Mouse (Mus musculus) hindbrain, embryonic 14.5 days (tissue): Measurements from ENCODE around the gene 1810062G17Rik. TPM values are rescaled to one million over a fixed set of nuclear protein-coding genes. Genes with fewer than 3 reads are reported as not detected.
A peak's percentile ranks its signal among the peaks of the same experiment; 100 is the strongest.

Experiments
- ATAC-seq: fragments of 200-750 bp; cut with Nextera tagmentation; 2 replicates; pipeline ENCODE4 v1.8.0; 2017; ENCODE audit warnings: moderate number of reproducible peaks, mild to moderate bottlenecking, moderate TSS enrichment, moderate library complexity; ENCODE audit not compliant: low FRiP score
- DNase-seq: peaks from one replicate; pipeline ENCODE4 v3.0.0-alpha.2; 2015; ENCODE audit warnings: low spot score
- H3K27ac ChIP-seq: fragments of 300-500 bp; sonication (generic); 2 replicates; pipeline ENCODE4 v1.5.1; 2014; ENCODE audit warnings: mild to moderate bottlenecking, moderate library complexity
- H3K27me3 ChIP-seq: fragments of 300-500 bp; sonication (generic); 2 replicates; pipeline ENCODE4 v1.6.1; 2014; ENCODE audit warnings: mild to moderate bottlenecking, low read length, mixed read lengths; ENCODE audit not compliant: control insufficient read depth, insufficient read depth
- H3K36me3 ChIP-seq: fragments of 300-500 bp; sonication (generic); replicated peaks from 2 replicates; pipeline ENCODE4 v1.6.1; 2014; ENCODE audit not compliant: control insufficient read depth, insufficient read depth
- H3K4me1 ChIP-seq: fragments of 300-500 bp; sonication (generic); replicated peaks from 2 replicates; pipeline ENCODE4 v1.6.1; 2014; ENCODE audit warnings: antibody characterized with exemption, low read length, mixed read lengths; ENCODE audit not compliant: control insufficient read depth, insufficient read depth
- H3K4me2 ChIP-seq: fragments of 300-500 bp; sonication (generic); replicated peaks from 2 replicates; pipeline ENCODE4 v1.6.1; 2014; ENCODE audit warnings: mild to moderate bottlenecking, moderate library complexity
- H3K4me3 ChIP-seq: fragments of 300-500 bp; sonication (generic); replicated peaks from 2 replicates; pipeline ENCODE4 v1.5.1; 2014; ENCODE audit warnings: mild to moderate bottlenecking, low read length
- H3K9ac ChIP-seq: fragments of 300-500 bp; sonication (generic); 2 replicates; pipeline ENCODE4 v1.6.1; 2014
- H3K9me3 ChIP-seq: fragments of 300-500 bp; sonication (generic); 2 replicates; pipeline ENCODE4 v1.6.1; 2016; ENCODE audit warnings: low read length; ENCODE audit not compliant: control insufficient read depth
- WGBS: fragments of 180-500 bp; shearing (Covaris S2); extraction: QIAGEN DNeasy Blood & Tissue Kit; methylation state at CpG from one replicate; pipeline ENCODE4 v1.1.7; 2014; 5-methylcytosine and 5-hydroxymethylcytosine counted together
- polyA plus RNA-seq: library from polyadenylated mRNA; unstranded; fragments of >200 nt; fragmentation: Nextera tagmentation; extraction: Ambion mirVana; gene quantifications from 2 replicates; pipeline ENCODE4 v1.2.1, GENCODE M21; 2014

1810062G17Rik gene
- polyA plus RNA-seq, 1 experiment from 2014 or later, result 0.21 TPM

GRCm38 (mm10) chr3:36495436-36495835 is 19.7 kb downstream of the 1810062G17Rik start:
- ATAC-seq, result peak; percentile 68
- Histone ChIP-seq H3K9ac (no peak overlapping the region), H3K9me3 (no peaks in the 10 kb centered on the region), H3K36me3 (no peaks in the 10 kb centered on the region), H3K4me1 (no peaks in the 10 kb centered on the region), H3K27ac (no peak overlapping the region), H3K27me3 (no peaks in the 10 kb centered on the region), H3K4me2 (no peak overlapping the region), H3K4me3 (no peak overlapping the region)
- DNase-seq, result peak; percentile 92
- WGBS, result 11% methylated on average over 6 of the region's 6 CpGs

DNA sequence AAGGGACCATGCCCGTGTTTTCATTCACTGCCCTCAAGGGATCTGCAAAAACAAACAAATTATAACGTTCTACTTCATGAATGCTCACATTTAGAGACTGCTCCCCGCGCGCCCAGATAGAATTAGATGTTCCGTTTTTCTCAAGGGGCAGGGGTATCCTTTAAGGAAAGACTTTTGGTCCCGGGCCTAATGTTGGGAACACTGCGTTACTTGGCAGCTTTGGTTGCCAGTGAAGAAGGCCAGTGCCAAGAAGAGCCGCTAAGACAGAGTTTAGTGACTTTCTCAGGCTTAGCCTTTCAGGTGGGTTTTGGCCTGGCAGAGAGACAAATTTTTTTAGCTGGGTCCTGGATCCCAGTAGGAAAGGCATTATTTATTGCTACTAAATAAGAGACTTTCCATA is 20.5 kb downstream of the 1810062G17Rik start:
- no peak overlapping the region for H3K9ac ChIP-seq
- H3K9me3 ChIP-seq, result no peaks in the 10 kb centered on the region
- no peaks in the 10 kb centered on the region for H3K4me1 ChIP-seq
- H3K4me3 ChIP-seq, result no peak overlapping the region
- H3K27me3 ChIP-seq, result no peaks in the 10 kb centered on the region
- H3K4me2 ChIP-seq, result no peak overlapping the region
- DNase-seq, result no peak
- WGBS, result 86% methylated on average over 9 of the region's 9 CpGs
- no peak overlapping the region for H3K27ac ChIP-seq
- ATAC-seq, result no peak
- H3K36me3 ChIP-seq, result no peaks in the 10 kb centered on the region

DNA sequence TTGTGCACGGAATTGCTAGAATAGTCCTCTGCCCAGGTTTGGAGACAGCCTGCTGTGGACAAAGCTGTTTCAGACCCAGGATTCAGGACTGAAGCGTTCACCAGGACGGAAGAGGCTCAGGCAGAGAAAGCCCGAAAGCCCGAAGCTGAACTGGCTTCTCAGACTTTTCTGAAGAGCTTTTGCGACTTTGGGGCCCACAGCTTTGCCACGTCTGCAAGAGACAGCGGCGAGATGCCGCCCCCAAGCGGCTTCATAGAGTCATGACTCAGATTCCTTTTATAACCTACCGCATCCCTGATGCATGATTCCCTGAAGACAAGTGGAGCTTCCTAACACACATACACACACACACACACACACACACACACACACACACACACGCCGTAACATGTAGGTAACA is 21.0 kb downstream of the 1810062G17Rik start:
- no peaks in the 10 kb centered on the region for H3K27me3 ChIP-seq
- DNase-seq (peak; percentile 80), ATAC-seq (0 out of 2 replicates have a peak, but pooled peaks have one; percentile 25)
- H3K9ac ChIP-seq, result no peak overlapping the region
- H3K4me2 ChIP-seq, result no peak overlapping the region
- H3K4me1 ChIP-seq, result no peaks in the 10 kb centered on the region
- no peaks in the 10 kb centered on the region for H3K36me3 ChIP-seq
- no peaks in the 10 kb centered on the region for H3K9me3 ChIP-seq
- WGBS, result 22% methylated on average over 14 of the region's 14 CpGs
- no peak overlapping the region for H3K4me3 ChIP-seq
- H3K27ac ChIP-seq, result no peak overlapping the region

DNA sequence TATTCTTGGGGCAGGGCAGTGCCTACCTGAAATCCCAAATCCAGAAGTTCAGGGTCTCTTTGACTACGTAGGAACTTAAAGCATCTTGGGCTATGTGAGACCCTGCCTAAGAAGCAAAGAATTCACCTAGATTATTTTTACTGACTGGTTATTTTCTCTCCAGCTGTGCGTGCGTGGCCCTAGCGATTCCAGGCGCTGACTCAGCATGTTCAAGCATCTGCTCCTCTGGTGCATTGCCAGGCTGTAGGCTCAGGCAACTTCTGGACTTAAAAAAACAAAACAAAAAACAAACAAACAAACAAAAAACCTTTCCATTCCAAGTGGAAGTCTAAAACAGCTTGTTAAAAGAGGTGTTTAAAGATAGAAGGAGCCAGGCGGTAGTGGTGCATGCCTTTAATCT is 22.5 kb downstream of the 1810062G17Rik start:
- no peak for ATAC-seq
- DNase-seq, result no peak
- Histone ChIP-seq H3K9me3 (no peaks in the 10 kb centered on the region), H3K27me3 (no peaks in the 10 kb centered on the region), H3K36me3 (no peaks in the 10 kb centered on the region), H3K4me3 (no peak overlapping the region), H3K4me1 (no peaks in the 10 kb centered on the region), H3K27ac (no peak overlapping the region), H3K9ac (no peak overlapping the region), H3K4me2 (no peak overlapping the region)
- 85% methylated on average over 6 of the region's 6 CpGs for WGBS

DNA sequence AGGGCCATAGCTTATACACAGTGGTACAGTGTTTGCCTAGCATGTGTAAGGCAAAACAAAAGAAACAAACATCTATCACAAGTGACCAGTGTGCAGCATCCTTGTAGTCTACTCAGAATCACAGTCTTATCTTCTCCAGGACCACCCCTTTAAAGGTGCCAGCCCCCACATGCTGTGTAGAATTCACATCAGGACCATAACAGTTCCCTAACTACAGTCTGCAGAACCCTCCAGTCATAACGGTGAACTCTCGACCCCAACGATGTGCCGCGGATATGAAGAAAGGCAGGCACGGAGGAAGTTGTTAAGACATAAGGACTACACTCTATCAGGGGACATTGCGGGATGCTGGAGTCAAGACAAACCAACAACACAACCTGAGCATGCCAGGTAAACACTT is 23.7 kb downstream of the 1810062G17Rik start:
- Histone ChIP-seq H3K4me3 (no peak overlapping the region), H3K27me3 (no peaks in the 10 kb centered on the region), H3K27ac (no peak overlapping the region), H3K4me2 (no peak overlapping the region), H3K36me3 (no peaks in the 10 kb centered on the region), H3K4me1 (no peaks in the 10 kb centered on the region), H3K9ac (no peak overlapping the region), H3K9me3 (no peaks in the 10 kb centered on the region)
- ATAC-seq, result no peak
- no peak for DNase-seq
- 97% methylated on average over 7 of the region's 7 CpGs for WGBS

GRCm38 (mm10) chr3:36500976-36501375 is 25.2 kb downstream of the 1810062G17Rik start:
- no peaks in the 10 kb centered on the region for H3K4me1 ChIP-seq
- DNase-seq, result no peak
- H3K27ac ChIP-seq, result no peak overlapping the region
- no peak overlapping the region for H3K4me2 ChIP-seq
- H3K27me3 ChIP-seq, result no peaks in the 10 kb centered on the region
- no peak for ATAC-seq
- no peaks in the 10 kb centered on the region for H3K36me3 ChIP-seq
- 87% methylated on average over 8 of the region's 8 CpGs for WGBS
- H3K9me3 ChIP-seq, result no peaks in the 10 kb centered on the region
- no peak overlapping the region for H3K9ac ChIP-seq
- no peak overlapping the region for H3K4me3 ChIP-seq

- no peaks in the 10 kb centered on the region for H3K27me3 ChIP-seq
- H3K4me3 ChIP-seq, result no peak overlapping the region
- ATAC-seq, result no peak
- H3K4me2 ChIP-seq, result no peak overlapping the region
- no peaks in the 10 kb centered on the region for H3K4me1 ChIP-seq
- no peaks in the 10 kb centered on the region for H3K36me3 ChIP-seq
- H3K9ac ChIP-seq, result no peak overlapping the region
- H3K27ac ChIP-seq, result no peak overlapping the region
- WGBS, result 76% methylated on average over 7 of the region's 7 CpGs
- no peaks in the 10 kb centered on the region for H3K9me3 ChIP-seq
- no peak for DNase-seq
These were observed 25.8 kb downstream of the 1810062G17Rik start for GRCm38 (mm10) chr3:36501546-36501945.

GRCm38 (mm10) chr3:36505306-36505705 is 29.6 kb downstream of the 1810062G17Rik start:
- no peaks in the 10 kb centered on the region for H3K4me1 ChIP-seq
- no peaks in the 10 kb centered on the region for H3K36me3 ChIP-seq
- ATAC-seq (no peak), DNase-seq (no peak)
- H3K9ac ChIP-seq, result no peak overlapping the region
- no peak overlapping the region for H3K27ac ChIP-seq
- no peak overlapping the region for H3K4me3 ChIP-seq
- no peaks in the 10 kb centered on the region for H3K9me3 ChIP-seq
- H3K27me3 ChIP-seq, result no peaks in the 10 kb centered on the region
- H3K4me2 ChIP-seq, result no peak overlapping the region
- WGBS, result 83% methylated on average over 8 of the region's 8 CpGs

DNA sequence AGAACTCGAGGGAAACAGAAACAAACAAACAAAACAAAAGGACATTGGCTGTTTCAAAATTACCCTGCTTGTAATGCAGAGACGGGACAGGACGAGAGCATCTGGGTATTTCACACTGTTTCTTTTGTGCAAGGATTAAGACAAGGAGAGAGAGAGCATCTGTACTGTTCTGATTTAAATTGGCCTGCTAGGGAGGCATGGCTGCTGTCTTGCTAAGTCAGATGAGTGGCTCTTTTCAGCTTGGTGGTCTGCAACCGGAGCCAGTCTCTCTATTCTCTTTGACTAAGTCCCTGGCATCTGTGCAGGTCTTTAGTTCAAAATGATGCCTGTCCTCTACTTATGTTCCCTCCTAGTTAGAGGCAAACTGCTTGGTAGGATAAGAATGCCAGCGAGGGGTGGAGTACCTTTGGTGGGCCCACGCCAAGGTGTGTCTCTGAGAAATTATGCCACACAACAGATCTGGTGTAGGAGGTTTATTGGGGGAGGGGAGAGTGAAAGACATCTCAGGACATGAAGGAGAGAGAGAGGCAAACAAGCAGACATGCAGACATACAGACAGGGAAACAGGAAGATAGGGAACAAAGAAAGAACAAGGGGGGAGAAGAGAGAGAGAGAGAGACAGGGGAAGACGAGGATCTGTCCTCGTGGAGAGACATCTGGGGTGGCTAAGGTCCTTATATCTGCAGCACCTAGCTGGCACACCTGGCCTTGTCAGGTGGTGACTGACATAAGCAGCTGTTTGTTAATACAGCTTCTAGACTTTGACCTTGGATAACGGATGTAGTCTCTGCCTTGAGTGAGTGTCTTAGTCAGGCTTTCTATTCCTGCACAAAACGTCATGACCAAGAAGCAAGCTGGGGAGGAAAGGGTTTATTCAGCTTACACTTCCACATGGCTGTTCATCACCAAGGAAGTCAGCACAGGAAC is 30.3 kb downstream of the 1810062G17Rik start:
- Histone ChIP-seq H3K9me3 (no peaks in the 10 kb centered on the region), H3K27ac (no peak overlapping the region), H3K9ac (no peak overlapping the region), H3K4me2 (no peak overlapping the region), H3K27me3 (no peaks in the 10 kb centered on the region), H3K4me1 (no peaks in the 10 kb centered on the region), H3K4me3 (no peak overlapping the region), H3K36me3 (no peaks in the 10 kb centered on the region)
- DNase-seq (no peak), ATAC-seq (no peak)
- 56% methylated on average over 10 of the region's 10 CpGs for WGBS
